Mouse (Mus musculus): ENCODE measurements around the gene Ppp1r12c.

- TF ChIP-seq CTCF (IDR thresholded peaks at IDR 0.05; ENCODE audit: borderline replicate concordance, extremely low read depth, insufficient read depth, insufficient read length) (no peak), POLR2A (IDR thresholded peaks at IDR 0.05; ENCODE audit: borderline replicate concordance, extremely low read depth, insufficient read depth, insufficient read length, poor library complexity, severe bottlenecking) (no peak)
Measured at GRCm38 (mm10) chr7:4511489-4512224, 10.2 kb upstream of the Ppp1r12c start.

Measured in brain, embryonic 14.5 days (tissue).